Mouse (Mus musculus) cerebellum, postnatal 10 days (tissue): Measurements from ENCODE around the gene Rrbp1.
A peak's percentile ranks its signal among the peaks of the same experiment; 100 is the strongest.

Experiments
- DNase-seq, 2 experiments: peaks; one replicate each; pipeline ENCODE4 v3.0.0; 2021; ENCODE audit warnings: mixed read lengths in 2 of 2

Rrbp1 gene

GRCm38 (mm10) chr2:144005166-144005955, 5.7 kb downstream of the Rrbp1 start:
- no peak for DNase-seq

- peak; percentile 77 to 81 for DNase-seq
These were observed 7.5 kb downstream of the Rrbp1 start for GRCm38 (mm10) chr2:144003544-144003943.

- DNase-seq, result no peak
These were observed 8.7 kb downstream of the Rrbp1 start for GRCm38 (mm10) chr2:144002229-144002984.

GRCm38 (mm10) chr2:143992977-143993376, 18.1 kb downstream of the Rrbp1 start:
- DNase-seq, result no peak

GRCm38 (mm10) chr2:143991964-143992672, 18.9 kb downstream of the Rrbp1 start:
- no peak for DNase-seq

- DNase-seq, result peak; percentile 59 to 64
These were observed 20.1 kb downstream of the Rrbp1 start for GRCm38 (mm10) chr2:143990997-143991396.

GRCm38 (mm10) chr2:143988016-143988415, 23.0 kb downstream of the Rrbp1 start:
- DNase-seq, result peak; percentile 49 to 51

- DNase-seq, result peak; percentile 38 to 42
These were observed 23.6 kb downstream of the Rrbp1 start for GRCm38 (mm10) chr2:143987485-143987884.

GRCm38 (mm10) chr2:143983482-143983881, 27.6 kb downstream of the Rrbp1 start:
- DNase-seq, result no peak

GRCm38 (mm10) chr2:143982901-143983300, 28.2 kb downstream of the Rrbp1 start:
- DNase-seq, result peak; percentile 65 to 67

GRCm38 (mm10) chr2:143982152-143982551, 28.9 kb downstream of the Rrbp1 start:
- no peak for DNase-seq

GRCm38 (mm10) chr2:143980781-143981398, 30.2 kb downstream of the Rrbp1 start:
- DNase-seq, result peak; percentile 94 to 96

GRCm38 (mm10) chr2:143978444-143979147, 32.5 kb downstream of the Rrbp1 start:
- DNase-seq, result peak in 1 of 2 experiments; percentile 29

GRCm38 (mm10) chr2:143975146-143975649, 35.9 kb downstream of the Rrbp1 start:
- no peak for DNase-seq

- peak; percentile 58 to 62 for DNase-seq
These were observed 37.9 kb downstream of the Rrbp1 start for GRCm38 (mm10) chr2:143973161-143973560.

GRCm38 (mm10) chr2:143971887-143972286, 39.2 kb downstream of the Rrbp1 start:
- DNase-seq, result no peak

GRCm38 (mm10) chr2:143970841-143971240, 40.2 kb downstream of the Rrbp1 start:
- peak; percentile 68 for DNase-seq

GRCm38 (mm10) chr2:143969260-143969659, 41.8 kb downstream of the Rrbp1 start:
- DNase-seq, result no peak

- DNase-seq, result no peak
These were observed 47.7 kb downstream of the Rrbp1 start for GRCm38 (mm10) chr2:143963318-143963717.

- no peak for DNase-seq
These were observed 48.9 kb downstream of the Rrbp1 start for GRCm38 (mm10) chr2:143962192-143962591.

GRCm38 (mm10) chr2:143955746-143956145, 55.3 kb downstream of the Rrbp1 start:
- no peak for DNase-seq

GRCm38 (mm10) chr2:143955004-143955403, 56.1 kb downstream of the Rrbp1 start:
- no peak for DNase-seq
